Mouse (Mus musculus) liver, postnatal 0 days (tissue): ENCODE data around the gene Pmfbp1. TPM values are rescaled to one million over a fixed set of nuclear protein-coding genes. Genes with fewer than 3 reads are reported as not detected.
A peak's percentile ranks its signal among the peaks of the same experiment; 100 is the strongest.

Experiments used
- ATAC-seq: fragments of 200-750 bp; cut with Nextera tagmentation; 2 replicates; pipeline ENCODE4 v1.8.0; 2017; ENCODE audit warnings: mild to moderate bottlenecking, moderate library complexity
- DNase-seq: peaks from one replicate; pipeline ENCODE4 v3.0.0-alpha.2; 2016
- H3K27ac ChIP-seq: fragments of 300-500 bp; sonication (generic); 2 replicates; pipeline ENCODE4 v1.5.1; 2014; ENCODE audit warnings: antibody characterized with exemption, moderate library complexity, mild to moderate bottlenecking, low read depth
- H3K27me3 ChIP-seq: fragments of 300-500 bp; sonication (generic); 2 replicates; pipeline ENCODE4 v1.6.1; 2014; ENCODE audit warnings: low read length, control low read depth, mixed read lengths; ENCODE audit not compliant: insufficient read depth
- H3K36me3 ChIP-seq: fragments of 300-500 bp; sonication (generic); replicated peaks from 2 replicates; pipeline ENCODE4 v1.6.1; 2014; ENCODE audit warnings: mild to moderate bottlenecking, control low read depth, low read length, moderate library complexity, mixed read lengths; ENCODE audit not compliant: insufficient read depth
- H3K4me1 ChIP-seq: fragments of 300-500 bp; sonication (generic); 2 replicates; pipeline ENCODE4 v1.6.1; 2014; ENCODE audit warnings: antibody characterized with exemption, mild to moderate bottlenecking, control low read depth; ENCODE audit not compliant: insufficient read depth
- H3K4me2 ChIP-seq: fragments of 300-500 bp; sonication (generic); 2 replicates; pipeline ENCODE4 v1.6.1; 2014; ENCODE audit warnings: low read depth, mild to moderate bottlenecking, low read length, moderate library complexity, mixed read lengths
- H3K4me3 ChIP-seq: fragments of 300-500 bp; sonication (generic); 2 replicates; pipeline ENCODE4 v1.5.1; 2014; ENCODE audit warnings: low read depth, low read length
- H3K9ac ChIP-seq: fragments of 300-500 bp; sonication (generic); replicated peaks from 2 replicates; pipeline ENCODE4 v1.6.1; 2014; ENCODE audit warnings: mild to moderate bottlenecking, moderate library complexity
- H3K9me3 ChIP-seq: fragments of 300-500 bp; sonication (generic); 2 replicates; pipeline ENCODE4 v1.6.1; 2016; ENCODE audit warnings: mild to moderate bottlenecking, control low read depth, low read length, mixed read lengths
- CTCF ChIP-seq: sonication (generic); IDR thresholded peaks from 2 replicates; pipeline ENCODE4 v1.5.1; 2016; ENCODE audit warnings: antibody characterized with exemption, low read depth
- EP300 ChIP-seq: IDR thresholded peaks from 2 replicates; pipeline ENCODE4 v1.6.1; 2016; ENCODE audit warnings: antibody characterized with exemption, low read depth, mild to moderate bottlenecking
- WGBS: fragments of 180-500 bp; shearing (Covaris S2); extraction: QIAGEN DNeasy Blood & Tissue Kit; methylation state at CpG from one replicate; pipeline ENCODE4 v1.1.7; 2014; ENCODE audit not compliant: insufficient replicate concordance; 5-methylcytosine and 5-hydroxymethylcytosine counted together
- polyA plus RNA-seq: library from polyadenylated mRNA; unstranded; fragments of >200 nt; fragmentation: Nextera tagmentation; extraction: Ambion mirVana; gene quantifications from 2 replicates; pipeline ENCODE4 v1.2.1, GENCODE M21; 2015

Gene Pmfbp1
- polyA plus RNA-seq, 1 experiment from 2014 or later: not detected

GRCm38 (mm10) chr8:109463677-109464313 is 30.0 kb upstream of the Pmfbp1 start:
- H3K9me3 ChIP-seq: no peaks in the 10 kb centered on the region
- 21% methylated on average over 13 of the region's 13 CpGs for WGBS
- ATAC-seq (no peak), DNase-seq (no peak)
- no peak overlapping the region for H3K4me3 ChIP-seq
- H3K4me1 ChIP-seq: no peaks in the 10 kb centered on the region
- TF ChIP-seq CTCF (no peak), EP300 (no peak)
- H3K4me2 ChIP-seq: no peak overlapping the region
- no peak overlapping the region for H3K27ac ChIP-seq
- no peaks in the 10 kb centered on the region for H3K36me3 ChIP-seq
- H3K27me3 ChIP-seq: no peaks in the 10 kb centered on the region
- H3K9ac ChIP-seq: no peak overlapping the region

GRCm38 (mm10) chr8:109464451-109464891 is 29.4 kb upstream of the Pmfbp1 start:
- no peak overlapping the region for H3K27ac ChIP-seq
- ATAC-seq (no peak), DNase-seq (no peak)
- H3K4me3 ChIP-seq: no peak overlapping the region
- no peaks in the 10 kb centered on the region for H3K27me3 ChIP-seq
- TF ChIP-seq CTCF: no peak
- no peak for TF ChIP-seq EP300
- no peaks in the 10 kb centered on the region for H3K36me3 ChIP-seq
- H3K9me3 ChIP-seq: no peaks in the 10 kb centered on the region
- H3K4me1 ChIP-seq: no peaks in the 10 kb centered on the region
- no peak overlapping the region for H3K4me2 ChIP-seq
- WGBS: 40% methylated on average over 15 of the region's 15 CpGs
- no peak overlapping the region for H3K9ac ChIP-seq

- 68% methylated on average over 3 of the region's 3 CpGs for WGBS
- TF ChIP-seq CTCF: no peak
- no peak for TF ChIP-seq EP300
- Histone ChIP-seq H3K27ac (no peak overlapping the region), H3K4me1 (no peaks in the 10 kb centered on the region), H3K4me3 (no peak overlapping the region), H3K27me3 (no peaks in the 10 kb centered on the region), H3K4me2 (no peak overlapping the region), H3K36me3 (no peaks in the 10 kb centered on the region), H3K9me3 (no peaks in the 10 kb centered on the region), H3K9ac (no peak overlapping the region)
- DNase-seq (no peak), ATAC-seq (no peak)
Observed at GRCm38 (mm10) chr8:109465056-109465455, 28.8 kb upstream of the Pmfbp1 start.

GRCm38 (mm10) chr8:109465761-109466160 is 28.1 kb upstream of the Pmfbp1 start:
- no peak for TF ChIP-seq EP300
- DNase-seq: no peak
- Histone ChIP-seq H3K36me3 (no peaks in the 10 kb centered on the region), H3K4me2 (no peak overlapping the region), H3K9me3 (no peaks in the 10 kb centered on the region), H3K4me1 (no peaks in the 10 kb centered on the region), H3K9ac (no peak overlapping the region), H3K4me3 (no peak overlapping the region), H3K27me3 (no peaks in the 10 kb centered on the region), H3K27ac (no peak overlapping the region)
- 64% methylated on average over 3 of the region's 3 CpGs for WGBS
- no peak for ATAC-seq

- Histone ChIP-seq H3K4me2 (no peak overlapping the region), H3K4me3 (no peak overlapping the region), H3K27me3 (no peaks in the 10 kb centered on the region), H3K27ac (no peak overlapping the region), H3K4me1 (no peaks in the 10 kb centered on the region), H3K9ac (no peak overlapping the region), H3K36me3 (no peaks in the 10 kb centered on the region), H3K9me3 (no peaks in the 10 kb centered on the region)
- 40% methylated on average over 5 of the region's 5 CpGs for WGBS
- ATAC-seq (no peak), DNase-seq (no peak)
- 0 out of 2 replicates have a peak, but pooled peaks have one; percentile 8 for TF ChIP-seq CTCF
- no peak for TF ChIP-seq EP300
Observed at GRCm38 (mm10) chr8:109467516-109467915, 26.3 kb upstream of the Pmfbp1 start.

GRCm38 (mm10) chr8:109468112-109468511 is 25.7 kb upstream of the Pmfbp1 start:
- 79% methylated on average over 11 of the region's 11 CpGs for WGBS
- DNase-seq: peak; percentile 21

More at GRCm38 (mm10) chr8:109468112-109468511, 25.7 kb upstream of the Pmfbp1 start:
- no peaks in the 10 kb centered on the region for H3K36me3 ChIP-seq
- ATAC-seq: peak; percentile 33; the same call in 1 of the 2 replicates
- no peak overlapping the region for H3K4me3 ChIP-seq
- H3K9me3 ChIP-seq: no peaks in the 10 kb centered on the region
- H3K27me3 ChIP-seq: no peaks in the 10 kb centered on the region
- H3K9ac ChIP-seq: no peak overlapping the region
- H3K4me1 ChIP-seq: no peaks in the 10 kb centered on the region
- no peak for TF ChIP-seq CTCF
- H3K27ac ChIP-seq: no peak overlapping the region
- no peak overlapping the region for H3K4me2 ChIP-seq
